Comparison of ENCODE assay signal across 26 mouse cellular contexts in the genomic region with DNA sequence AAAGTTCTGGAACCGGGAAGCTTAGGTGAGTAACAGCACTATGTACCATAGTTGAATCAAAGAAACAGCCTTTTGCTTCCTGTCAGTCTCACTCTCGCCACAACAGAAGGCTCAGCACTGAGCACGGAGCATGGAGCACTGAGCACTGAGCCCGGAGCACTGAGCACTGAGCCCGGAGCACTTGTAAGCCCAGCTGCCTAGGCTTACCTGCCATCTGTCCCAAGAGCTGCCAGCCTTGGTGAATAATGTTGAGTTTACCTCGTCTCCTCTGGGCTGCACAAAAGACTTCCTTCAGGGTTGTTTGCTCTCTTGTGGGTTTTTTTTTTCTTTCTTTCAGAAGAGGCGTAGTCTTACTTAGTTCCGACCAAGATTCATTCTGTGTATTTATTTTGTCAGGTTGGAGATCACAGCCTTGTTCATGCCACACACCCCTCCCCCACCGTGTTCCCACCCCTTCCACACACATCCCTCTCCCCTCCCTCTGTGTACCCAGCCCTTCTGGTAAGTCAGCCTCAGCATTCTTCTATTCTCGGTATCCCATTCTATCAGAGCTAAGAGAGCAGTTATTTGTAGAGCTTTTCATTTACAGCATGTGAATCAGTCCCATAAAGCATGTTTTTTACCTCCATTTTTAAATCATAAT. TPM values are rescaled to one million over a fixed set of nuclear protein-coding genes. Genes with fewer than 3 reads are reported as not detected.
"Had no signal": no experiment of that assay in that cellular context is flagged by ENCODE, and none has a peak within 500 bp of the region (broad histone marks: within the 10 kb centered on the region; RNA-seq: fewer than 3 reads in every experiment).

No protein-coding gene starts in this region.

- H3K36me3 ChIP-seq: limb, embryonic 10.5 days; limb, embryonic 13.5 days; liver, embryonic 12.5 days; liver, embryonic 15.5 days; midbrain, embryonic 12.5 days; midbrain, embryonic 15.5 days; neural tube, embryonic 12.5 days; neural tube, embryonic 15.5 days had no signal

- H3K9me3 ChIP-seq: limb, embryonic 10.5 days; limb, embryonic 13.5 days; midbrain, embryonic 12.5 days; midbrain, embryonic 15.5 days; neural tube, embryonic 12.5 days; neural tube, embryonic 15.5 days had no signal

- DNase-seq: kidney, adult 18-20 months; kidney, adult 9 months; kidney, postnatal 14 days; kidney, postnatal 4 days; liver; right cerebral cortex, adult 18-20 months; right cerebral cortex, postnatal 14 days; right cerebral cortex, postnatal 4 days; thymus, postnatal 25 days had no signal

- H3K4me3 ChIP-seq: limb, embryonic 10.5 days; limb, embryonic 13.5 days; liver, embryonic 12.5 days; liver, embryonic 15.5 days; midbrain, embryonic 12.5 days; midbrain, embryonic 15.5 days; neural tube, embryonic 12.5 days; neural tube, embryonic 15.5 days had no signal

- ATAC-seq: intestine, embryonic 16.5 days; liver, embryonic 12.5 days; midbrain, embryonic 15.5 days had no signal

- H3K4me2 ChIP-seq: limb, embryonic 13.5 days; liver, embryonic 12.5 days; liver, embryonic 15.5 days; midbrain, embryonic 12.5 days; midbrain, embryonic 15.5 days; neural tube, embryonic 12.5 days; neural tube, embryonic 15.5 days had no signal

- H3K27ac ChIP-seq: limb, embryonic 10.5 days; limb, embryonic 13.5 days; liver, embryonic 12.5 days; liver, embryonic 15.5 days; macrophage; midbrain, embryonic 12.5 days; midbrain, embryonic 15.5 days; neural tube, embryonic 12.5 days; neural tube, embryonic 15.5 days had no signal

- H3K4me1 ChIP-seq: limb, embryonic 10.5 days; limb, embryonic 13.5 days; liver, embryonic 12.5 days; liver, embryonic 15.5 days; midbrain, embryonic 12.5 days; midbrain, embryonic 15.5 days; neural tube, embryonic 12.5 days; neural tube, embryonic 15.5 days had no signal

- H3K27me3 ChIP-seq: limb, embryonic 13.5 days; liver, embryonic 12.5 days; liver, embryonic 15.5 days; midbrain, embryonic 12.5 days; midbrain, embryonic 15.5 days; neural tube, embryonic 12.5 days; neural tube, embryonic 15.5 days had no signal

- H3K9ac ChIP-seq: limb, embryonic 13.5 days; liver, embryonic 12.5 days; liver, embryonic 15.5 days; midbrain, embryonic 12.5 days; midbrain, embryonic 15.5 days; neural tube, embryonic 12.5 days; neural tube, embryonic 15.5 days had no signal

RNA-seq across cellular contexts. Expression of gene Fmo9, which starts 20.7 kb away (rescaled TPM):
- total RNA-seq: layer of hippocampus, adult 18-20 months; layer of hippocampus, postnatal 14 days; left cerebral cortex, adult 8-10 months; left cerebral cortex, postnatal 25 days; megakaryocyte, adult 5-6 weeks had no signal
- polyA plus RNA-seq: intestine, embryonic 16.5 days; limb, embryonic 10.5 days; limb, embryonic 13.5 days; liver, embryonic 12.5 days; liver, embryonic 15.5 days; macrophage; midbrain, embryonic 12.5 days; midbrain, embryonic 15.5 days; neural tube, embryonic 12.5 days; neural tube, embryonic 15.5 days; thymus, postnatal 0 days had no signal

RNA-seq across cellular contexts. Expression of gene Gm4847, which starts 54.9 kb away (rescaled TPM):
- total RNA-seq: layer of hippocampus, adult 18-20 months; layer of hippocampus, postnatal 14 days; left cerebral cortex, adult 8-10 months; megakaryocyte, adult 5-6 weeks had no signal
- polyA plus RNA-seq: intestine, embryonic 16.5 days; kidney, embryonic 16.5 days; limb, embryonic 10.5 days; limb, embryonic 13.5 days; liver, embryonic 12.5 days; liver, embryonic 15.5 days; macrophage; midbrain, embryonic 12.5 days; midbrain, embryonic 15.5 days; neural tube, embryonic 12.5 days; neural tube, embryonic 15.5 days; thymus, postnatal 0 days had no signal
